Mouse (Mus musculus) B cell, adult 62 days (primary cell): ENCODE measurements around the gene Cdk20. TPM values are rescaled to one million over a fixed set of nuclear protein-coding genes. Genes with fewer than 3 reads are reported as not detected.

ENCODE experiments used
- total RNA-seq: library from RNA; stranded (reverse); gene quantifications from 4 replicates; pipeline ENCODE4 v1.2.4, GENCODE M21; 2023

Cdk20 gene
- 1.8 to 4.4 TPM (median 2.7 TPM) in 4 replicates for total RNA-seq

DNA sequence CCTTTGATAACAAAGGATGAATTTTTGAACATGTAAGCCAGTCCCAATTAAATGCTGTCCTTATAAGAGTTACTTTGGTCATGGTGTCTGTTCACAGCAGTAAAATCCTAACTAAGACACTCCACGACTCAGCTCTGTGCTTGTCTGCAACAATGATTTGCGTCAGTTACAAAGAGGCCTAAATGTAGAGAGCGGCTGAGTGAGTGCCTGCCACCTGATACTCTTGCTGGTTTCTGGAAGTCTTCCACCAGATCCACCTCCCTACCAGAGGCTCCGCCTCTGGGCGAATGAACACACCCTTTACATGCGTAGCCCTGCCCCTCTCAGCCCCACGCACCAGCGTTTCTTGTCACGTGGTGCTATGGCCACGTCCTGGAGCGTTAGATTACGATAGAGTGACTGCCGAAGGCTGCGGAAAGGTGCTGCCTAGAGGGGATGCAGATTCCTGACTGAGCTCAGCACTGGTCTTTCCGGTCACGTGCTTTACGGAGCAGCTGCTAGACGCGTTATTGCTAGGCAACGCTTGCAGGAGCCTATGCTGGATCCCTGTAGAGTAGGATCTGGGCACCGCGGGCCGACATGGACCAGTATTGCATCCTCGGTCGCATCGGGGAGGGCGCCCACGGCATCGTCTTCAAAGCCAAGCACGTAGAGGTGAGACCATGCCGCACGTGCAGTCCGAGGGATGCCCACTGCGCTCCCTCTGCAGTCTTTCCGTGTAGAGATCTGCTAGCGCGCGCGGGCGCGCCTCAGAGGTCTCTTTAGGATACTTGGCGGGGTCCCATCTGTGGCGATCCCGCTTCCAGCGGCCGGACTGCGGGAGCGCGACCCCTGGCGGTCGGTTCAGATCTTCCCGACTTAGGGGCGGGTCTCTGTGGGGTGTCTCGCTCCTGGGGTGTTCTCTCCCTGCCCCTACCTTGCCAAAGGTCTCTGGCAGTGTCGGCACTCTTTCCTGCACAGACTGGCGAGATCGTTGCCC, at the start of gene Cdk20:
Cdk20 (plus strand) TSS at position 298 of the 979 bp plus-strand sequence.

Other genes with a start within 250 kb of the Cdk20 start
- gene Cdc14b, start 157.0 kb upstream of the Cdk20 start, total RNA-seq, result 4.1 to 5.9 TPM (median 4.7 TPM) in 4 replicates
- 32.9 to 40.5 TPM (median 35.4 TPM) in 4 replicates for gene Aaed1, start 119.6 kb upstream of the Cdk20 start, total RNA-seq
- gene Ctsl, start 61.4 kb upstream of the Cdk20 start, total RNA-seq, result 19.5 to 28.5 TPM (median 21.1 TPM) in 4 replicates
- gene Fam240b, start 65.5 kb downstream of the Cdk20 start, total RNA-seq, result not detected in 4 replicates